Mouse (Mus musculus) cerebellum, adult 2 months (tissue): ENCODE measurements around the gene Myo9b.

Experiments used
- CTCF ChIP-seq: fragments of 200-500 bp; IDR thresholded peaks from 2 replicates; pipeline ENCODE4 v1.5.1; 2011; ENCODE audit warnings: low read depth, mild to moderate bottlenecking, control low read depth, low read length, moderate library complexity, borderline replicate concordance; ENCODE audit not compliant: insufficient read depth
- POLR2A ChIP-seq: fragments of 200-500 bp; IDR thresholded peaks from 2 replicates; pipeline ENCODE4 v1.6.1; 2011; ENCODE audit warnings: low read length, control low read depth, borderline replicate concordance; ENCODE audit not compliant: insufficient read depth

- TF ChIP-seq CTCF, result no peak
- TF ChIP-seq POLR2A, result no peak
Observed at GRCm38 (mm10) chr8:71369040-71369718, 96.7 kb downstream of the Myo9b start.
